Mouse (Mus musculus) thymus, postnatal 25 days (tissue): ENCODE measurements around the gene Boll.
"Not testable (repeated sequence)": the region's sequence is repeated elsewhere in the genome, so short reads cannot be mapped to it uniquely, and the experiment has no call there.

Experiments
- DNase-seq: peaks from one replicate; pipeline ENCODE4 v3.0.0; 2022

The Boll gene

DNA sequence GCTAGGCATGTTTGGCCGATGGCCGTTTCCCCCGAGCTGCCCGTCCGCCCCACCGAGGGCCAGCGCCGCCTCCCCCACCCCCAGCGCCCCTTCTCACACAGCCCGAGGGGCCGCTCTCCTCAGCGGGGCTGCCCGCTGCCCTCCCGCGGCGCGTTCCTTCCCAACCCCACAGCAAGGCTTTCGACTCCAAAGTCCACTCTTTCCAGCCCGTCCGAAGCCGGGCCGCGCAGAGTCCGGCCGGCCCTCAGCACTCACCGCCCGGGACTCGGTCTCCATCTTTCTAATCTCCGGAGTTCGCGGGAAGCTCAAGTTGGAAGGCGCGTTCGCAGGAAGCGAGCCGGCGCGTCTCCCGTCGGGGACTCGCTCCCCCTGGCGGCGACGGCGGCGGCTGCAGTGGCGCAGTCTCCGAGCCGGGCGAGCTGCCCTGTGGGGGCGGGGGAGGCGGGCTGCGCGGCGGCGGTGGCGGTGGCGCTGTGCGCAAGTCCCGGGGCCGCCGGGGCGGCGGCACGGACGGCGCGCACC is at the start of gene Boll:
TSS of gene Boll (minus strand) at position 426 of the 522 bp plus-strand sequence.
- peak; percentile 88 for DNase-seq

DNA sequence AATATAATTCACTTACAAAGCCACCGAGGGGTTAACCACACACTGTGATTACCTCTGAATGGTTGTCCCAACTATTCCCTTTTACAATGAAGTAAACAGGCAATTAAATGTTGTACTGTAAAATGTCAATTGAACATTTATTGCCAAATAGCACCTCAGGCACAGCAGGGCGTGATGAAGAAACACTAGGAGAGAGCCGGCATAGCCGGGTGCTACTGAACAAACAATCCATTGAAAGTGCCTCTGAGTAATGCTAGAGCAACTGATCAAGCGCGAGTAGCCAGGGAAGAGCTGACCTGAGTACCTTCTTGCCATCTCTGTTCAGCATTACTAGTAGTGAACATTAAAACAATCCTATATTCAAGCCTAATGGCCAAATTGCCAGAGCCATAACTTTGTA is 49.3 kb upstream of the Boll start:
- no peak for DNase-seq

DNA sequence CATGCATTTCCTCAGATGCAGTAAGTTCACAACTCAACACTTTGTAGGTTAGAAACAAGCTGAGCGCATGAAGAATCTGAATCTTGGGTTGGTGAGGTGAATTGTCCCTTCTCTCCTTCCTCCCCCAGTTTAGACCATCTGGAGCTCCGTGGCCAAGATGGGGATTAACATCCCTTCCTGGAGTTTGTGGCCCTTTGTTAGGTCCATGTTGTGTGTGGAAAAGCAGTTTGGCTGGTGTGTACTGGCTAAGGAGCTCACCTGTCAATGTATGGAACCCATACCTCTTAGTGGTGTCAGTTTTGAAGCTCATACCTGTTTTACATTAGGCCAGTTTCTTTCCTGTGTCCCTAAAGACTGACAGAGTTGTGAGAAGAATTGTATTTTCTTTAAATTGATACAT is 47.8 kb upstream of the Boll start:
- no peak for DNase-seq

DNA sequence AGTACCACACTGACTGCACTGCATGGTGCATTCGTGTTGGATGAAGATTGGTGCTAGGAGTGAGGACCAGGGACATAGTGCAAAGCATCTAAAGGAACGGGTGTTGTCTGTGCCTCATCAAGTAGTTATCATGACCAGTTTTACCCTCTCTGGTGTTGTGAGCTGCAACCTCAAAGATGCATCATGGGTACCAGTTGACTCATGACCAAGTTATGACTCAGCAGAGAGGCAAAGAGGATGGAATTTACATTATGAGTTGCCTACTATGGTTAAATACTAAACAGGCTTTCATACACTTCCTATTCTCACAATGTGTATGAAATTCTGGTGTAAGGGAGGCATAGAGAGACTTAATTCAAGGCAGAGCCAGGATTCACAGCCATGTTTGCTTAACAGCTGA is 47.4 kb upstream of the Boll start:
- no peak for DNase-seq

DNA sequence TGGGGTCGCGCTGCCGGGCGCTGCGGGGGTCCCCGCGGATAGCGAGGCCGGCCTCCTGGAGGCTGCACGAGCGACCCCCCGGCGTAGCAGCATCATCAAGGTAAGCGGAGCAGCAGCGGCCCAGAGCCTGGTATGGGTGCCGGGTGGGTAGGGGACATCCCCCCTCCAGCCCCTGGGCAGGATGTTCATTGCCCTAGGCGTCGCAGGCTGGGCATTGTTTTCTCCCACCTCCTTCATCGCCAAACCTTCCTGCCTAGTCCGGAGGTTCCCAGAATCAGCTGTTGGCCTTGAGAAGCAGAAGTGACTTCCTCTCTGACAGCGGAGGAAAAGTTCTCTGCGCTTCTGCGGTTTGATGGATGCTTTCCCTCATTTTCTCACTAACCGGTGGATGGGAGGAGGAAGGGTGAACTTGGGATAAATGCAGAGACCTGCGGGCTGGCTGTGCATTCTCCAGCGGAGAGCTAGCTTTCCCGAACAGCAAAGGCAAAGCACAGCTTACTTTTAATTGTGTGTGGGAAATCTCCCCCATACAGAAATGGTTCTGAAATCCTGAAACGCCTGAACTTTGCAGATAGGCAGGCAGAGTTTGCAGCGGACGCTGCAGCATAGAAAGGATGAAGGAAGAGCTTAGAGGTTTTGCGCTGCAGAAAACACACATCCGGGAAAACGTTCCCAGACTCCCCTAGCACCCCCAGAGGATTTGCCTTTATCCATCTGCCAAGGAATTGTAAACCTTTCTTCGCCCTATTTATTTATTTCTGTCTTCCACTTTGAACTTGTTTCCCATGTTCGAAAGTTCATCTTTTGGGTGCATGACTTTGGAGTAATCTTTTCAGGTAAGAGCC is 43.5 kb upstream of the Boll start:
- peak; percentile 52 for DNase-seq

DNA sequence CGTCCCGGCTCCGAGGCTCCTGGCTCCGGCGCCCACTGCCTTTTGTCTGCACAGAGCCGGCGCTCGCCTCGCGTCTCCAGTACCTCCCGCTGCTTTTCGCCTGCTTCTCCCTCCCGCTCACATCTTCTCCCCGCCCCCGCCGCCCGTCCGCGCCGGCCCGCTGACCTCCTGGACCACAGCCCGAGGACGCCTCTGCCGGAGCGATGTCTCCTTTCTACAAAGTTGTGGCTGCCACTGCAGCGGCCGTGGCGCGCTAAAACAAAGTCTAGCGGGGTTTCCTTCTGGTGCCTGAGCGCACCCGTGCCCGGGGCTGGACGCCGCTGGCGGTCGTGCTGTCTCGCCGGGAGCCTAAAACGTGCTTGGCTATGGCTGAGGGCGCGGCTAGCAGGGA is 42.7 kb upstream of the Boll start:
- DNase-seq: no peak

DNA sequence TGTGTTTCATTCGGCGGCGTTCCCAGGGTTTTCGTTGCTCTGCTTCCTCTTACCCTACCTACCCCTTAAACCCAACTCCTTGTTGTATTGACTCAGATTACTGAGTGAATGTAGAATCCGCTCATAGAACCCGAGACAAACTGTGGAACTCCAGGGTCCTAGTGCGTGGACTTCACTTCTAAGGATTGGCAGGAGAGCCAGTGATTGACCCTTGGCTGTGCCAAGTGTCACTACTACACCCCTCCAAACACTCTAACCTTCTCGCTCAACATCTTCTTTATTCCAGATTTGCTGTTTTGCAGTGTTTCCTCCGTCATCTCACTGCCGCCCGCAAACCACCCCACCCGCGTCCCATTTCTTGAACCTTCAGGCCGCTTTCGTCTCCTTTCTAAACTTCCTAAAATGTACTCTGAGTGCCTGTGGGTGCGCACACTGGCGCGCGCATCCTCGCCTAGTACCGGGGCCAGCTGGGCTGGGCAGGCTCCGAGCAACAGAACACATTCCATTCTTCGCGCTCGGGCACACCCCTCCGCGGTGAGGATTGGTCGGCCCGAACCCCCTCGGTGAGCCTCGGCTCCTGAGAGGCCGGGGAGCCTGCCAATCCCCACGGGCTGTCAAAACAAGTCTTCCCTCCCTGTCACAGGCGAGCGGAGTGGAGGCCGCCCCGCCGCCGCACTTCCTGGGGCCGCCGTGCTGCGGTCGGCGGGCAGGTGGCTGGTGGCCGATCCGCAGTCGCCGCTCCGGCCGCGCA is 42.2 kb upstream of the Boll start, which contains the start of gene Plcl1:
TSS of gene Plcl1 (plus strand) at position 650 of the 751 bp plus-strand sequence.
- DNase-seq: peak; percentile 97

DNA sequence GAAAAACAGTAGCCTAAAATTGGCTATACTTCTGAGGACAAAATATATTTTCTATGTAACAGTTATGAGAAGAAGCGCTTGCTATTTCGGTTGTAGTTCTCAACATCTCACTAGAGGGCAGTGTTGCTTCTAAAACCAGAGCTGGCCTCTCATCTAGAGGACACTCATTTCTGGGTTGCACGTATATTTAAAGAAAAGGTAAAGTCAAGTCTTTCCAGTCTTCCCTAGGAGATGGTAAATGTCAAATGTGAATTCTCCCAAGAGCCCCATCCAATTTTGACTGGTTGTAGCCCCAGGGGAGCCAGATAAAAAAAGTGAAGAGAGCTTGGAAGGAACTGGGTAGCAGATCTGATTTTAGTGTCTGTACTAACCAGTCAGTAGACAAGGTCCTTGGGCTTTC is 41.2 kb upstream of the Boll start:
- DNase-seq: peak; percentile 64

DNA sequence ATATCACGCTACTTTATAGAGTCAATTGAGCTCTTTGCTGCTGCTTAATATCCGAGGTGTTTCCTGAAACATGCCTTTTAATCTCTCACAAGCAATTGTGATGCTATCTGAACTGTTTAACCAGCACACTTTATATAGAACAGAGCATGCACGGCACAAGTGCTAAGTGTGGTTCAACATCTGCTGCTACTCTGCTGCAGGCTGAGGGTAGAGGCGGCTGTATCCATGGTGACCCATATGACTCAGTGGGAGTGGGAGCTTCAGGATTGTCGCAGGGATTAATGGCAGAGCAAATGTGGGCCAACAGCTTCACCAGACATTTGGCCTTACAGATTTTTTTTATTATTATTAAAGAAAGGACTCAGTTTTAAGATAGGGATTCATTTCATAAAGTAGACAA is 36.6 kb upstream of the Boll start:
- DNase-seq: no peak

DNA sequence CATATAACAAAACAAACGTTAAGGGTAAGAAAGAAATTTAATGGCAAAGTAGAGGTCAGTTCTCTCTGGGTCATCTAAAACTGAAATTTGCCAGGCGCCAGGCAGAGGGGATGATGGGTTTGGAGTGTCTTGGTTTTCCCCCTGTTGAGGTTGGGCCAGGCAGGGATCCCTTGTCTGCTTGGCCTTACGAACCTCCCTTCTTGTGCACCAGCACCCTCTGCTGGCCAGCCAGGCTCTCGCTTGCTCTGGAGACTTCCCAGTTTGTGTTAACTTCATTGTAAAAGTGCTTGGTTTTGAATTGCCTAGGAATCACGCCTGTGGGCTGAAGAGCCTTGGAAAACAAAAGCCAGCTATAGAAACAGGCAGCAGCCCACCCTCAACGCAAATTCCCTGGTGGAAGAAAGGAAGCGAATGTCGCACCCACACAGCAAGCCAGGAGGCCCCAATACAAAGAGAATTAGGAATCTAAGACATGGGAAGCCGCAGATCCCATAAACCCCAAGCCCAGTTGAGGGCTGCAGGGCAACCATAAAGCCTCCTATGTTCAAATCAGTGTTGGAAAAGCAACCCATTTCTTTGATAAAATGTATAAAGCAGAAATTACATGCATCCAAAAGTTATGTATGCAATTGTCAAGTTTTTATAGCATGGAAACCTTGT is 20.0 kb upstream of the Boll start:
- peak; percentile 84 for DNase-seq

DNA sequence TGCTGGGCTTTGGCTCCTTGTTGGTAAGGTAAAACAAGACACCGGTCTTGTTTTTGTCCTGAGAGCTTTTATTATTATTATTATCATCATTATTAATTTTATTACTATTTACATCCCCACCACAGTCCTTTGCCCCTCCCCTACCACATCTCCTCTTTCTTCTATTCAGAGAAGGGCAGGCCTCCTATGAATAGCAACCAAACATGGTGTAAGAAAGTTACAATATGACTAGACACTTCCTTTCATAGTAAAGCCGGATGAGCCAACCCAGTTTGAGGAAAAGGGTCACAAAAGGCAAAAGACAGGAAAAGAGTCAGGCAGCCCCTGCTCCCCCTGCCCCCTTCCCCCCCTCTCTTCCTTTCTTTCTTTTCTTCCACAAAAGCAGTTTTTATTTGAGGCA is 17.3 kb upstream of the Boll start:
- no peak for DNase-seq

DNA sequence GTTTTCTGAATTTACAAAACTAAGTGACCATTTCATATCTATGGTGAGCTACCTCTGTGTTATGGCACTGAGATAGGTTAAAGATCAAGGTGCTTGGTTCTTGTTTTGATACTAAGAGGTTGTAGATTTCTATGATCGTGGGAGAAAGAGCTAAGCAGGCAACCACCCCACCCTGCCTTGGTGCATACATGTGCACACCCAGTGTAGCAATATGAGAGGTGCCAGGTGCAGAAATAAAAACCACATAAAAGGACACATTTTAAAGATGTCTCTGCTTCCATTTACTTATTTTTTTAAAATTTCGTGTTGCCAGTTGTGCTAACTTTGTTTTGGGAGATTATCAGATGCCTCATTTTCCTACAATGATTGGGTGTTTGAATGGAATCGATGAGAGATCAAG is 9.4 kb upstream of the Boll start:
- DNase-seq: peak; percentile 41

DNA sequence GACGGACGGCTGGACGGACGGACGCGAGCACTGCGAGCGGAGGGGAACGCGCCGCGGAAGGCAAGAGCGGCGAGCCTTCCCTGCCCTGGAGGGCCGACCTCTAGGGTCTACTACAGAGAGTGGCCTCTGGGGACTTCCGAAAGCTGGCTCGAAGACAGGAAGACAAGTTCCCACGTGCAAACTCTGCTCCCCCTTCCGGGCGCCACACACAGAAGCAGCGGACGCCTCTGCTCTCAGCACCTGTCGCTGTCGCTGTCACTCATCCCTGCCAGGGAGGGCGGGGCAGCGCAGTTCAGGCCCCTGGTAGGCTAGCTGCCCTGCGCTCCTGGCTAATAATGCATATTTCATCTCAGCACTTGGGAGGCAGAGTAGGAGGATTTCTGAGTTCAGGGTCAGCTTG is 317 bp upstream of the Boll start:
- peak; percentile 82 for DNase-seq

DNA sequence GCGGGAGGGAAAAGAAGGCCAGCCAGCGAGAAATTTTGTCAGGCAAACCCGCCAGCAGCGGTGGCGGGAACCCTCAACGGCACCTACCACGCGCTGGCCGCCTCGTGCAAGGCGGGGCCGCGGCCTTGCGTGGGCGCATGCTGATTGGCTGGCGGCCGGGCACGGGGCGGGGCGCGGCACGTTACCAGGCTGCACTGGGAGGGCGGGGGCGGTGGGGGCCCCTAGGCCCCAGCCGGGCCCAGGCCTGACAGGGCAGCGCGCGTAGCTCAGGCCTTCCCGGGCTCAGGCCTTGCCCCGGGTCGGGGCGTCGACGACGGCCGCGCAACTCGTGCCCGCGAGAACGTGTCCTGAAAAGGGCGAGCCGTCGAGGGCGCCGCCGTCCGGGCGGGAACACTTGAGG is 635 bp downstream of the Boll start:
- DNase-seq: no peak

DNA sequence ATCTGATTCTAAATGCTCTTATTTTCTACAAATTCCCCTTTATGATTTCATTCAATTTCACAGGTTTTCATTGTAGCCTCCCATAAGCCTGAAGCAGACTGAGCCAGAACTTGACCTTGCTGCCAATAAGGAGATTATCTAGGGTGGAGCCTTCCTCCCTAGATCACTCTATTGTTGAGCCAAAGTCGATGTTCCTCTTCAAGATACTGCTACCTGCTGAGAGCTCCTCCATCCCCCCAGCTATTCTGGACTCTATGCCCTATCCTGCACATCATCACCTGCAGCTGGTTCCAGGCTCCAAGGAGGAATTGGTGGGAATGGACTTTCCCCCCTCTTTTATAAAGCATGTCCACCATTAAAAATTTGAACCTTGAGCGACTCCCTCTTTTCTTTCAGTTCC is 11.4 kb downstream of the Boll start:
- DNase-seq: not testable (repeated sequence)

DNA sequence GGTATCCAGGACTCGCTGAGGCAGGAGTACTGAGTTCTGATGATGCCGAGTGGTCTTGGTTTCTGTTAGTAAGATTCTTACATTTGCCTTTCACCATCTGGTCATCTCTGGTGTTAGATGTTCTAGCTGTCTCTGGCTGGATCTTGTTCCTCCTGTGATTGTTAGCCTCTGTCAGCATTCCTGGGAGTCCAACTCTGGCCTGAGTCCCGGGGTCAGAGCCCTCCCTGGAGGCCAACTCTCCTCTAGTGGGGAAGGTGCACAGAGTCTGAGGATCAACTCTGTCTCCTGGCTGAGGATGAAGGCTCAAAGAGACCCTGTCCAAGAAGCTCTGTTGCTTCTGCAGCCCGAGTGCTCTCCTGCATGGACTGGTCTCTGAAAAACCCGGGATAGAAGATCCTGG is 37.8 kb downstream of the Boll start:
- DNase-seq: not testable (repeated sequence)

DNA sequence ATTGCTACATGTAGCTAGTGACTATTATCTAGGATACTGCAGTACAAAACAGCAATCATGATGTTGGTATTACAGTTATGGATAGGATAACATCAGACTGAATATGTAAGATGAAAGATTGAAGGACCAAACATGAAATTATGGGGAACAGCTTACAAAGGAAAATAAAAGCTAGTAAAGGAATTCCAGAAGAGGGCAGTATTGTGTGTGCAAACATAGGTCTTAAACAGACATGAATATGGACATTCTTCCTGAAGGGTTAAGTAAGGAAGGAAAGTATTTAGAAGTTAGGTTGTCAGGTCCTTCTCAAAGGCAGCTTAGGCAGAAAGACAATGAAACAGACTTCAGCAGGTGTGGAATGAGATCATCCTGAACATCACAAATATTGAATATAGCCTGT is 62.2 kb downstream of the Boll start:
- no peak for DNase-seq

DNA sequence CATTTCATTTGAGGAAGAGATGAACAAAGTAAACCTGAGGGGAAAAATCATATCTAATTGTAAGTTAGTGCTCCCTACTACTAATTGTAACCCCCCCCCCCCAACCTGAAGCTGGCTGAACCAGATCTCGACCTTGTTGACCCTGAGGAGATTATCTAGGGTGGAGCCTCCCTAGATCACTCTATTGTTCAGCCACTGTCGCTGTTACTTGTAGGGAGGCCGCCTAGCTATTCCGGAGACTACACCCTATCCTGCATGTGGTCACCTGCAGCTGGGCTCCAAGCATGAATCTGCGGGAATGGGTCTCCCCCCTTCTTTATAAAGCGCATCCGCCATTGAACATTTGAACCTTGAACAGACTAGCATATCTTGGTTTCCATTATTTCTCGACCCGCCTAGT is 84.2 kb downstream of the Boll start:
- DNase-seq: no peak

DNA sequence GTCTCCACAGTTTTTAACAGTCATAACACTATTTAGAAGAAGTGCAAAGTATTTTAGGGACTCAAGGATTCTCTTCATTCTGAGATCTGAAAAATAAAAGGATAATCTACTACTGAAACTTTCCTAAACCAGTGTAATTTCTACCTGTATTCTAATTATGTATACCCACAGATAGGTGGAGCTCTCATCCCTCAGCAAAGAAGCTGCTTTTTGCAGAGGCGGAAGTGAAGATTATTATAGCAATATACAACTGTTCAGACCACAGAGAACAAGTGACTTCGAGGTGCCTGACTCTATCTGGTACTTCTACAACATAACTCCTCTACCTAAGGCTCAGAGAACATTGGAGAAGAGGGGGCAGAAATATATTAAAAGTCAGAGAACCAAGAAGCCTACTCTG is 97.8 kb downstream of the Boll start:
- no peak for DNase-seq

DNA sequence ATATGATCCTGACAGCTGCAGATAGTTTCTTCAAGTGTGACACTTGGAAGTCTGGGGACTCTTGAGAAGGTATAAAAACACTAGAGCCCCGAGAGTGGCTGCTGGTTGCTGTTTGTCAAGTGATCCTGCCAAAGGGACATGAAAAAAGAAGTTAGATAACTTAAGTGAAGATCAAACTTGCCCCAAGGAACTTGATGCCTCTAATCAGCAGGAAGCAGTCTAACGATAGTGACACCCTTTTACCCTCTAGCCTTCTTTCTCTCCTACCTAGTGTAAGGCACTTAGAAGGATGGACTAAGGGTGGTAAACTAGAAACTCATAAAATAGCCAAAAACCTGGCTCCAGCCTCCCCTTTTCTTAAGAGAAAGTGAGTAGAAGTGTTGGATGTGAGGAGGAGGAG is 98.9 kb downstream of the Boll start:
- no peak for DNase-seq

DNA sequence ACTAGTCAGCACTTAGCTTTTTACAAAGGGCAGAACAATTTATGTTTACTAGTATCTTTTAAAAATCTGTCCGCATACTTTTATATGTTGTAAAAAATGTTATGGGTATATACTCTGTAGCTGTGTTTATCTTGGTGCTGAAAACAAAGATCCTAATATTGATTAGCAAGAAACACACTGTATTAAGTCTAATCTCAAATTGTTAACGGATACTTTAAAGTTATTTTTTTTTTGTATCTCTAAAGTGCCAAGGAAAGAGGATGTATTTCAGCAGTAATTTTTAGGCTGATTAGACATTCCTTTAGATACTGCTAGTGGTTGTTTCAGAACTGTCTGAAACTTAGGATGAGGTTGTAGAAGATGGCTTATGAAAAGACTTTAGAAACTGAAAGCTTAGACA is 116.9 kb downstream of the Boll start:
- no peak for DNase-seq

DNA sequence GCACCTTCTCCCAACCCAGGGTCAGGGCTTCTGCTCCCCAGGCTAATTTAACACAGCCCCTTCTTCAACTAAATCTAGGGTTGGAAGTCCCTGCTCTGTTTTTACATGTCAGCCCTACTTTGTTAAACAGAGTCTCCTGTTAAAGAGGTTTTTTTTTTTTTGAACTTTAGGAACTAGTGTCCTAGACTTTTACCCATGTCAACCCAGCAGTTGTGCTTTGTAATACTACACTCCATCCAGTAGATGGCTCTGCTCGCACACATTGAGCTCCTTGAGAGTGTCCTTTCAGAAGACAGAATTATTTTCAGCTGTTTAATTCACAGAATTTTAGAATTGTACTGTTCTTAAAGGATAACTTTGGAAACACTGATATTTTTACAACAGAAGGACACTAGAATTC is 124.0 kb downstream of the Boll start:
- peak; percentile 44 for DNase-seq

DNA sequence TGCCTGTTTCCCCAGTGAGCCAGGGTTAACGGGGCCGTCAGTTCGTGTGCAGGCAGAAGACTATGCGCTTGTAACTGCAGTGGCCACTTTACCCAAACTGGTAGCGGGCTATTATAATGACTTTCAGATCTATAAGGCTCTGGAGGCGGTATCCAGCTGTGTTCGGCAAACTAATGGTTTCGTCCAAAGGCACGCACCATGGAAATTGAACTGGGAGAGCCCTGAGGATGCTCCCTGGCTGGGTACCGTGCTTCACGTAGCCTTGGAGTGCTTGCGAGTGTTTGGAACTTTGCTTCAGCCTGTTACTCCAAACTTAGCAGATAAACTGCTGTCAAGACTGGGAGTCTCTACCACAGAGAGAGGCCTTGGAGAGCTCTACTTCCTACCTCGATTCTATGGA is 124.8 kb downstream of the Boll start:
- peak; percentile 14 for DNase-seq
